Mouse (Mus musculus) limb, embryonic 11.5 days (tissue): ENCODE results near the gene Safb2. TPM values are rescaled to one million over a fixed set of nuclear protein-coding genes. Genes with fewer than 3 reads are reported as not detected.
A peak's percentile ranks its signal among the peaks of the same experiment; 100 is the strongest.
"Not testable (repeated sequence)": the region's sequence is repeated elsewhere in the genome, so short reads cannot be mapped to it uniquely, and the experiment has no call there.

Experiments
- ATAC-seq: fragments of 200-750 bp; cut with Nextera tagmentation; 2 replicates; pipeline ENCODE4 v1.8.0; 2017; ENCODE audit warnings: low read depth; ENCODE audit not compliant: insufficient number of reproducible peaks, low FRiP score, low TSS enrichment
- DNase-seq: peaks from one replicate; pipeline ENCODE4 v3.0.0-alpha.2; 2015; ENCODE audit warnings: low spot score
- H3K27ac ChIP-seq: fragments of 300-500 bp; sonication (generic); replicated peaks from 2 replicates; pipeline ENCODE4 v1.5.1; 2014; ENCODE audit warnings: low read depth, mild to moderate bottlenecking, low read length
- H3K27me3 ChIP-seq: fragments of 300-500 bp; sonication (generic); 2 replicates; pipeline ENCODE4 v1.6.1; 2014; ENCODE audit warnings: mild to moderate bottlenecking, low read length, mixed read lengths; ENCODE audit not compliant: control insufficient read depth, insufficient read depth
- H3K36me3 ChIP-seq: fragments of 300-500 bp; sonication (generic); 2 replicates; pipeline ENCODE4 v1.6.1; 2014; ENCODE audit warnings: mild to moderate bottlenecking, low read length, moderate library complexity, mixed read lengths; ENCODE audit not compliant: control insufficient read depth, insufficient read depth
- H3K4me1 ChIP-seq: fragments of 300-500 bp; sonication (generic); 2 replicates; pipeline ENCODE4 v1.6.1; 2014; ENCODE audit warnings: low read length, mixed read lengths; ENCODE audit not compliant: control insufficient read depth, insufficient read depth
- H3K4me2 ChIP-seq: fragments of 300-500 bp; sonication (generic); 2 replicates; pipeline ENCODE4 v1.6.1; 2014; ENCODE audit warnings: low read depth, mild to moderate bottlenecking, moderate library complexity; ENCODE audit not compliant: severe bottlenecking
- H3K4me3 ChIP-seq: fragments of 300-500 bp; sonication (generic); 2 replicates; pipeline ENCODE4 v1.5.1; 2014; ENCODE audit warnings: low read depth, low read length
- H3K9ac ChIP-seq: fragments of 300-500 bp; sonication (generic); 2 replicates; pipeline ENCODE4 v1.6.1; 2014; ENCODE audit warnings: mild to moderate bottlenecking, low read length
- H3K9me3 ChIP-seq: fragments of 300-500 bp; sonication (generic); 2 replicates; pipeline ENCODE4 v1.6.1; 2016; ENCODE audit warnings: low read length; ENCODE audit not compliant: control insufficient read depth
- WGBS: fragments of 180-500 bp; shearing (Covaris S2); extraction: QIAGEN DNeasy Blood & Tissue Kit; methylation state at CpG from one replicate; pipeline ENCODE4 v1.1.7; 2014; 5-methylcytosine and 5-hydroxymethylcytosine counted together
- polyA plus RNA-seq: library from polyadenylated mRNA; unstranded; fragments of >200 nt; fragmentation: Nextera tagmentation; extraction: Ambion mirVana; gene quantifications from 2 replicates; pipeline ENCODE4 v1.2.1, GENCODE M21; 2014

Gene Safb2
- polyA plus RNA-seq, result 65.3 and 78.6 TPM in 2 replicates

- peaks cover 38% of the 10 kb centered on the region for H3K36me3 ChIP-seq
- no peaks in the 10 kb centered on the region for H3K27me3 ChIP-seq
- peak within 1 kb of the TSS; percentile 91 for H3K9ac ChIP-seq
- H3K4me1 ChIP-seq, result peaks cover 26% of the 10 kb centered on the region
- no peaks in the 10 kb centered on the region for H3K9me3 ChIP-seq
- H3K4me2 ChIP-seq, result peak within 1 kb of the TSS; percentile 89
- peak; percentile 95 for ATAC-seq
- DNase-seq, result peak; percentile 98
- H3K4me3 ChIP-seq, result peak within 1 kb of the TSS; percentile 96
- peak within 1 kb of the TSS; percentile 87 for H3K27ac ChIP-seq
- under 1% methylated on average over 74 of the region's 101 CpGs for WGBS
These were observed at the start of gene Safb2, which contains the start of gene Safb for GRCm38 (mm10) chr17:56584257-56585130. Safb2 (minus strand) TSS chr17:56584585. Safb (plus strand) TSS chr17:56584825.

GRCm38 (mm10) chr17:56634023-56634422 is 49.6 kb upstream of the Safb2 start:
- WGBS, result 88% methylated on average over 6 of the region's 6 CpGs
- H3K9ac ChIP-seq, result no peak overlapping the region
- no peak for DNase-seq

GRCm38 (mm10) chr17:56631807-56632206 is 47.4 kb upstream of the Safb2 start:
- DNase-seq (no peak), ATAC-seq (no peak)
- no peak overlapping the region for H3K4me2 ChIP-seq
- no peak overlapping the region for H3K4me3 ChIP-seq
- WGBS, result 58% methylated on average over 4 of the region's 4 CpGs
- no peaks in the 10 kb centered on the region for H3K9me3 ChIP-seq
- no peaks in the 10 kb centered on the region for H3K27me3 ChIP-seq
- H3K36me3 ChIP-seq, result no peaks in the 10 kb centered on the region
- H3K9ac ChIP-seq, result no peak overlapping the region
- H3K27ac ChIP-seq, result no peak overlapping the region
- peaks cover 7% of the 10 kb centered on the region for H3K4me1 ChIP-seq

More at GRCm38 (mm10) chr17:56634023-56634422, 49.6 kb upstream of the Safb2 start:
- H3K36me3 ChIP-seq, result no peaks in the 10 kb centered on the region
- H3K4me3 ChIP-seq, result no peak overlapping the region
- no peak overlapping the region for H3K4me2 ChIP-seq
- no peaks in the 10 kb centered on the region for H3K4me1 ChIP-seq
- no peaks in the 10 kb centered on the region for H3K27me3 ChIP-seq
- H3K9me3 ChIP-seq, result no peaks in the 10 kb centered on the region
- no peak for ATAC-seq
- no peak overlapping the region for H3K27ac ChIP-seq

GRCm38 (mm10) chr17:56629800-56630781 is 45.7 kb upstream of the Safb2 start:
- H3K9ac ChIP-seq, H3K9me3 ChIP-seq, H3K4me1 ChIP-seq, H3K27ac ChIP-seq, H3K36me3 ChIP-seq, H3K4me2 ChIP-seq, ATAC-seq, H3K27me3 ChIP-seq, H3K4me3 ChIP-seq, DNase-seq: not testable (repeated sequence)
- WGBS, result 89% methylated on average over 27 of the region's 27 CpGs

GRCm38 (mm10) chr17:56627530-56628277 is 43.3 kb upstream of the Safb2 start, which contains the start of gene Catsperd:
Catsperd (plus strand) TSS chr17:56628143.
- Histone ChIP-seq H3K27ac (peak within 1 kb of the TSS; percentile 62), H3K4me3 (peak within 1 kb of the TSS; percentile 98), H3K27me3 (no peaks in the 10 kb centered on the region), H3K4me1 (peaks cover 9% of the 10 kb centered on the region), H3K9me3 (no peaks in the 10 kb centered on the region), H3K4me2 (peak within 1 kb of the TSS; percentile 89), H3K36me3 (peaks cover 7% of the 10 kb centered on the region), H3K9ac (peak within 1 kb of the TSS; percentile 49)
- ATAC-seq (peak; percentile 48), DNase-seq (peak; percentile 61)
- 8% methylated on average over 26 of the region's 26 CpGs for WGBS

- peak; percentile 100 for DNase-seq
- Histone ChIP-seq H3K9me3 (no peaks in the 10 kb centered on the region), H3K4me1 (peaks cover 9% of the 10 kb centered on the region), H3K4me2 (peak within 1 kb of the TSS; percentile 89), H3K36me3 (peaks cover 10% of the 10 kb centered on the region), H3K4me3 (peak within 1 kb of the TSS; percentile 98), H3K27ac (peak within 1 kb of the TSS; percentile 62), H3K27me3 (no peaks in the 10 kb centered on the region), H3K9ac (peak within 1 kb of the TSS; percentile 84)
- WGBS, result 1% methylated on average over 51 of the region's 51 CpGs
- ATAC-seq, result peak; percentile 93
These were observed 42.5 kb upstream of the Safb2 start, which contains the start of gene Lonp1 for GRCm38 (mm10) chr17:56626754-56627470. Lonp1 (minus strand) TSS chr17:56626887.

GRCm38 (mm10) chr17:56626260-56626659 is 41.9 kb upstream of the Safb2 start:
- Histone ChIP-seq H3K4me2 (peak overlapping the region; percentile 89), H3K4me1 (peaks cover 9% of the 10 kb centered on the region), H3K36me3 (peaks cover 14% of the 10 kb centered on the region), H3K27ac (no peak overlapping the region), H3K9me3 (no peaks in the 10 kb centered on the region), H3K27me3 (no peaks in the 10 kb centered on the region), H3K9ac (peak overlapping the region; percentile 84), H3K4me3 (peak overlapping the region; percentile 98)
- ATAC-seq (no peak), DNase-seq (no peak)
- 1% methylated on average over 32 of the region's 32 CpGs for WGBS
